ENCODE assay signal across 20 mouse cellular contexts in the genomic region with DNA sequence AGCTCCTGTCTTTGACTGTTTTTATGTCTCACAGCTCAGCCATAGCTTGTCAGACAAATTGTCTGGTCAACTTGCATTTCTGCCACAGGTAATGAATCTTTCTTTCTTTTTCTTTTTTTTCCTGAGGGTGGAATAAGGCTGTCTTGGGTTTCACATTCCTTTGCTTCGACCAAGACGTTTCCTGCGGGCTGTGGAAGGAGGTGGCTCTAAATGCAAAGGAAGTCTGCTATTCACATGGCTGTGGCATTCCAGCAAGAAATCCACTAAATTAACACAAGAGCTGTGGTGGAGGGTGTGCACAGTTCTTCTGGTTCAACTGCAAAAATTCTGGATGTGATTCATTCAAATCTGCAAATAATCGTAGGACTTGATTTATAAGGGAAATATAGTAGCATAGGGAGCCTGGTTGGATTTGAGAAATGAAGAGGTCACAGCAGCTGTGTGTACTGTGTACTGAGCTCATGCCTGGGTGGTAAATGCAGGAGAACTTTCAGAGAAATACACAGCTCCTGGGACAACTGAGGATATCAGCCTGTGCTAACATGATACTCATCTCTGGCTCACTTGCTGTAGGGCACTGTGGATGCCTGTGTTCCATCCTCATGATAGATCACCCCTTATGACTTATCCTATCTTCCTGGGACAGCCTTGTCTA.
DNase-seq lines count a peak whose midpoint lies in the region; ATAC-seq lines count a peak whose summit lies in the region.
"Had no signal": no experiment of that assay in that cellular context is flagged by ENCODE, and none has a peak within 500 bp of the region (broad histone marks: within the 10 kb centered on the region; RNA-seq: fewer than 3 reads in every experiment).

No protein-coding gene starts in this region.

- no peaks in the 10 kb centered on the region for H3K9me3 ChIP-seq in embryonic facial prominence, embryonic 11.5 days (replicated peaks; ENCODE audit: control insufficient read depth, low read length)
- H3K9me3 ChIP-seq in limb, embryonic 10.5 days (replicated peaks) = no peaks in the 10 kb centered on the region
- H3K9me3 ChIP-seq in midbrain, embryonic 10.5 days (replicated peaks) = no peaks in the 10 kb centered on the region
- H3K9me3 ChIP-seq: forebrain, embryonic 15.5 days; G1E; lung, embryonic 15.5 days; midbrain, embryonic 13.5 days had no signal

- 25% methylated on average over 4 of the region's 4 CpGs for WGBS in embryonic facial prominence, embryonic 11.5 days
- 27% methylated on average over 4 of the region's 4 CpGs for WGBS in limb, embryonic 10.5 days
- WGBS in midbrain, embryonic 10.5 days = 72% methylated on average over 4 of the region's 4 CpGs

- no peaks in the 10 kb centered on the region for H3K36me3 ChIP-seq in embryonic facial prominence, embryonic 11.5 days (replicated peaks; ENCODE audit: control insufficient read depth, insufficient read depth, low read depth, low read length)
- no peaks in the 10 kb centered on the region for H3K36me3 ChIP-seq in limb, embryonic 10.5 days
- H3K36me3 ChIP-seq in midbrain, embryonic 10.5 days = no peaks in the 10 kb centered on the region
- H3K36me3 ChIP-seq: forebrain, embryonic 15.5 days; G1E; lung, embryonic 15.5 days; midbrain, embryonic 13.5 days had no signal

- DNase-seq in 3T3-L1 (ENCODE audit: low read depth, low spot score) = peak; percentile 68
- peak; percentile 42 for DNase-seq in NIH3T3 (ENCODE audit: low read depth)
- peak; percentile 48 for DNase-seq in embryonic facial prominence, embryonic 11.5 days (ENCODE audit: low spot score)
- no peak for DNase-seq in limb, embryonic 10.5 days (ENCODE audit: low spot score)
- DNase-seq in midbrain, embryonic 10.5 days (ENCODE audit: low spot score) = no peak
- DNase-seq in MN1 (ENCODE audit: low spot score) = no peak
- no peak for DNase-seq in adrenal gland, adult 2 months
- DNase-seq in spleen, postnatal 4 days (ENCODE audit: low spot score in 2 of 2) = no peak
- DNase-seq: adrenal gland, postnatal 25 days; cerebellum, adult 8-10 months; gastrocnemius, adult 2 months; heart, postnatal 4 days; kidney, adult 2 months; right cerebral cortex, postnatal 4 days had no signal

- no peak for ATAC-seq in embryonic facial prominence, embryonic 11.5 days (replicated peaks; ENCODE audit: insufficient number of reproducible peaks, low FRiP score, low TSS enrichment, low read depth)
- ATAC-seq: forebrain, embryonic 15.5 days; midbrain, embryonic 13.5 days had no signal

- no peaks in the 10 kb centered on the region for H3K4me1 ChIP-seq in embryonic facial prominence, embryonic 11.5 days (ENCODE audit: control insufficient read depth, insufficient read depth, low read length)
- H3K4me1 ChIP-seq in limb, embryonic 10.5 days = peaks cover 37% of the 10 kb centered on the region
- H3K4me1 ChIP-seq in midbrain, embryonic 10.5 days = peaks cover 23% of the 10 kb centered on the region
- H3K4me1 ChIP-seq: forebrain, embryonic 15.5 days; lung, embryonic 15.5 days; midbrain, embryonic 13.5 days had no signal

- no peak overlapping the region for H3K4me3 ChIP-seq in embryonic facial prominence, embryonic 11.5 days (ENCODE audit: low read depth, low read length)
- H3K4me3 ChIP-seq in limb, embryonic 10.5 days = no peak overlapping the region
- no peak overlapping the region for H3K4me3 ChIP-seq in midbrain, embryonic 10.5 days
- H3K4me3 ChIP-seq: forebrain, embryonic 15.5 days; gastrocnemius, adult 2 months; lung, embryonic 15.5 days; midbrain, embryonic 13.5 days had no signal

- no peak overlapping the region for H3K4me2 ChIP-seq in embryonic facial prominence, embryonic 11.5 days (ENCODE audit: low read depth, low read length)
- H3K4me2 ChIP-seq: forebrain, embryonic 15.5 days; liver, embryonic 11.5 days; lung, embryonic 15.5 days; midbrain, embryonic 13.5 days had no signal

- no peak overlapping the region for H3K9ac ChIP-seq in embryonic facial prominence, embryonic 11.5 days (replicated peaks; ENCODE audit: low read length)
- H3K9ac ChIP-seq: forebrain, embryonic 15.5 days; lung, embryonic 15.5 days; midbrain, embryonic 13.5 days had no signal

- no peak overlapping the region for H3K27ac ChIP-seq in embryonic facial prominence, embryonic 11.5 days (replicated peaks; ENCODE audit: low read depth, low read length)
- peak overlapping the region; percentile 66 for H3K27ac ChIP-seq in limb, embryonic 10.5 days
- H3K27ac ChIP-seq in midbrain, embryonic 10.5 days (replicated peaks) = no peak overlapping the region
- H3K27ac ChIP-seq: forebrain, embryonic 15.5 days; gastrocnemius, adult 2 months; lung, embryonic 15.5 days; macrophage; midbrain, embryonic 13.5 days had no signal

- H3K27me3 ChIP-seq in embryonic facial prominence, embryonic 11.5 days (ENCODE audit: control insufficient read depth, insufficient read depth, low read length) = no peaks in the 10 kb centered on the region
- H3K27me3 ChIP-seq in limb, embryonic 10.5 days (ENCODE audit: low read depth, poor library complexity, severe bottlenecking) = no peaks in the 10 kb centered on the region
- H3K27me3 ChIP-seq in midbrain, embryonic 10.5 days (ENCODE audit: low read depth, poor library complexity, severe bottlenecking) = no peaks in the 10 kb centered on the region
- H3K27me3 ChIP-seq: forebrain, embryonic 15.5 days; lung, embryonic 15.5 days; midbrain, embryonic 13.5 days had no signal

Comparison
In these comparisons a context has a peak if more than half of its experiments do, and no peak if none do; other contexts are left out.
1. DNase-seq: peak in 3T3-L1 (single experiment), NIH3T3 (single experiment) and embryonic facial prominence, embryonic 11.5 days (single experiment); none in limb, embryonic 10.5 days (single experiment), midbrain, embryonic 10.5 days (single experiment), MN1 (single experiment), adrenal gland, adult 2 months (single experiment) and spleen, postnatal 4 days (0 of 2).